Mouse (Mus musculus): Measurements from ENCODE around the gene Taf13.

Taf13 gene

DNA sequence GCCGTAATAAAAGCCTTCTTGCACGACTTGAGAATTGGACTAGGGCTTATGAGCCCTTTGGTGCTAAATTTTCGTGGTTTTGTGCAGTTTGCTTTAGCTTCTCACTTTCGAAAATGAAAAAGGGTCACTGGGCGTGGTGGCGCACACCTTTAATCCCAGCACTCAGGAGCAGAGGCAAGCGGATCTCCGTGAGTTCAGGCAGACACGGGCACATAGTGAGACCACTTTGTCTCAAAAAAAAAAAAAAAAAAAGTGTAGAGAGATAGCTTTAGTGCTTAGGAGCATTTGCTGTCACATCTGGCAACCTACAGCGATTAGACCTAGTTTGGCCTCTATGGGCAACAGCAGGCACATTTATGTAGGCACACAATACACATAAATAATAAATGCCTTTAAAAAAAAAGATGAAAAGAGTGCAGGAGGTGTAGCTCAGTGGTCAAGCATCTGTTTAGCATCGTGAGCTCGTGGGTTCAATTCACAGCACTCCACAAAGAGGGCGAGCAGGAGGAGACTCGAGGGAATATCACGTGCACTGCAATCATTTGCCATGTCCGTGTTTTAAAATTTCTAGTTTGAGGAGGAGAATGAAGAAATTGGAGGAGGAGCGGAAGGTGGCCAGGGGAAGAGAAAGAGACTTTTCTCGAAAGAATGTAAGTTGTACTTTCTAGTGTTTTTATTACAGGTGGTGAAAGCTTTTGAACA lies 962 bp downstream of the Taf13 start:
- DNase-seq (ENCODE audit: low read depth, low spot score) = no peak

DNA sequence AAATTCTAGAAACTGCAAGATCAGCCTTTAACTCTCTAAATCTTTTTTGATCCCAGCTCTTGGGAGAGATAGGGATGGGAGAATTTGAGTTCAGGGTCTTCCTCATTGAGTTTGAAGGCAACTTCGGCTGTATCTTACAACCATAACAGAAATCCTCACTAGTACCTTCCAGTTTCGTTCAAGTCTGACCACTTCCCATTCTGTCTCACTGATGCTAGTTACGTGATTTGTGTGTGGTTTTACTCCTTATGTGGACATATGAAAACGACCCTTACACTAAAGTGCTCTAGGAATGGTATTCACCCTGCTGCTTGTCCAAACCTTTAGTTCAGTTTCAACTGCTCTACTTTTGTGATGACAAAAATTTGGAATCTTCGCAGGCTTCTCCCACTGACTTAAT lies 2.5 kb downstream of the Taf13 start:
- DNase-seq (ENCODE audit: low read depth, low spot score) = no peak

GRCm38 (mm10) chr3:108584580-108584979 lies 13.1 kb downstream of the Taf13 start:
- no peak for DNase-seq (ENCODE audit: low read depth, low spot score)

- DNase-seq (ENCODE audit: low read depth, low spot score) = no peak
Measured at GRCm38 (mm10) chr3:108588446-108588845, 16.9 kb downstream of the Taf13 start.

DNA sequence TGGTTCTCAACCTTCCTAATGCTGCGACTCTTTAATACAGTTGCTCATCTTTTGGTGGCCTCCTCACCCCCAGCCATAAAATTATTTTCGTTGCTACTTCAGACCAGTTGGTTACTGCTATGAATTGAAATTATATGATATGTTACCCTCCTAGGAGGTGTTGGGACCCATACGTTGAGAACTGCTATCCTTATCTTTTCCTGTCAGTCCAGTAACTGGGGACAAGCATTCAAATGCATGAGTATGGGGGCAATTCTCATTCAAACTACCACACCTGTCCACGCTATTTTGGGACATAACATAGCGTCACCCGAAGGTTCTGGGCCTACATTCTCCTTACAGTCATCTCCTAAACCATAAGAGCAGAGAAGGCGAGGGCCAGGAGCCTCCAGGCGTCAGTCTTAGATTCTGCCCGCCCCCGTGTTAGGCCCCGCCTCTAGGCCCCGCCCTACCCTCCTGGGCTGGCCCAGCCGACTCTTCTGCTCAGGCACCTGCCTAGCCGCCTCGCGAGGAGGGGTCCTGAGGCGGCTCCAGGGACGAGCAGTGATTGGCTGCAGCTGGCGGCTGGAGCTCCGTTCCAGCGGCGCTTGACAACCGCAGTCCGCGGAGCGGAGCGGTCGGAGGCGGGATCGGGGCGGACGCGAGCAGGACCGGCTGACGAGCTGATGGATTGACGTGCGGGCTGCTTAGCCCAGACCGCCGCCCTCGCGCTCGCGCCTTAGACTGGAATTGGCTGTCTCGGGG lies 19.5 kb downstream of the Taf13 start, which contains the start of gene Wdr47:
Gene Wdr47 (plus strand): TSS at position 494 of the 744 bp plus-strand sequence.
- DNase-seq (ENCODE audit: low read depth, low spot score) = peak; percentile 94

- no peak for DNase-seq (ENCODE audit: low read depth, low spot score)
Measured at GRCm38 (mm10) chr3:108591530-108592522, 20.3 kb downstream of the Taf13 start.

- DNase-seq (ENCODE audit: low read depth, low spot score) = no peak
Measured at GRCm38 (mm10) chr3:108608906-108609305, 37.4 kb downstream of the Taf13 start.

Measured in skeletal muscle tissue, adult 2 months (tissue).